Mouse (Mus musculus): Measurements from ENCODE around the gene Tada2b. TPM values are rescaled to one million over a fixed set of nuclear protein-coding genes. Genes with fewer than 3 reads are reported as not detected.

The Tada2b gene
- polyA plus RNA-seq, 1 experiment from 2014 or later = 2.2 TPM

DNA sequence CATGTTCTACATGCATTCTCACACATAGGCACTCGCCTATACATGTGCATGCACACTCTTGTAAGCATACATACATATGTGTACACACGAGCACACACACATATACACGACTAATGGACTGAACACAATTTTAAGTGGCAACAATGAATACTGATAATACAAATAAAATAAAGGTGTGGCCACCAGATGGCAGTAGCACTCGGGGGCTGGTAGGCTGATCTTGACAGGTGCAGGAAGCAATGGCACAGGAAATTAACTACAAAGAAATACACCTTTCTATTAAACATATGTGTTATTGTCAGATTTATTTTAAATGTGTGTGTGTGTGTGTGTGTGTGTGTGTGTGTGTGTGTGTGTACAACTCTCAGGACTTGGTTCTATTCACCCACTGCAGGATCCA lies 25.2 kb downstream of the Tada2b start:
- H3K4me2 ChIP-seq (replicated peaks) = no peak overlapping the region
- H3K36me3 ChIP-seq = no peaks in the 10 kb centered on the region
- peaks cover 2% of the 10 kb centered on the region; the same call in 1 of the 2 replicates for H3K4me1 ChIP-seq
- H3K27me3 ChIP-seq = peaks cover 4% of the 10 kb centered on the region; the same call in 1 of the 2 replicates
- 20% methylated on average over 4 of the region's 4 CpGs for WGBS
- H3K9me3 ChIP-seq = no peaks in the 10 kb centered on the region
- no peak overlapping the region for H3K4me3 ChIP-seq
- H3K27ac ChIP-seq = no peak overlapping the region
- no peak overlapping the region for H3K9ac ChIP-seq
- ATAC-seq (ENCODE audit: low FRiP score, low read depth) = no peak

DNA sequence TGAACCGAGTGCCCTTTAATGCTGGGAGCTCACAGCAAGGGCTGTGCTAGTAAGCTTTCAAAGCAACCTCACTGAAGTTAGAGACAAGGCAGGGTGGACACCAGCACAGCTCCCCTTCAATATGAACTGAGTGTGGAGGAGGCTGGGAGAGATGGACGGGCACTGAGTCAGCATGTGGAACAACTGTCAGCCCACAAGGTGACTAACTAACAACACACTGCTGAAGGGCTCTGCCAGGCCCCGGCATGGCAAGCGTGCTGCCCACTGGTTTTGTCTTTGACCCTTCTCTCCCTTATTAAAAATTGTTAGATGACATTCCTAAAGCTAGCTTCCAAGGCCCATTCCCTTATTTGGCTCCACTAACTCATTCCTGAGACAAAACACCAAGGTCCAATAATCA lies 26.4 kb downstream of the Tada2b start:
- no peak overlapping the region for H3K4me2 ChIP-seq (replicated peaks)
- WGBS = 80% methylated on average over 4 of the region's 4 CpGs
- no peaks in the 10 kb centered on the region for H3K9me3 ChIP-seq
- no peak overlapping the region for H3K4me3 ChIP-seq
- no peak for ATAC-seq (ENCODE audit: low FRiP score, low read depth)
- H3K36me3 ChIP-seq = no peaks in the 10 kb centered on the region
- no peak overlapping the region for H3K9ac ChIP-seq
- H3K4me1 ChIP-seq = no peaks in the 10 kb centered on the region
- H3K27ac ChIP-seq = no peak overlapping the region
- H3K27me3 ChIP-seq = peaks cover 4% of the 10 kb centered on the region; the same call in 1 of the 2 replicates

DNA sequence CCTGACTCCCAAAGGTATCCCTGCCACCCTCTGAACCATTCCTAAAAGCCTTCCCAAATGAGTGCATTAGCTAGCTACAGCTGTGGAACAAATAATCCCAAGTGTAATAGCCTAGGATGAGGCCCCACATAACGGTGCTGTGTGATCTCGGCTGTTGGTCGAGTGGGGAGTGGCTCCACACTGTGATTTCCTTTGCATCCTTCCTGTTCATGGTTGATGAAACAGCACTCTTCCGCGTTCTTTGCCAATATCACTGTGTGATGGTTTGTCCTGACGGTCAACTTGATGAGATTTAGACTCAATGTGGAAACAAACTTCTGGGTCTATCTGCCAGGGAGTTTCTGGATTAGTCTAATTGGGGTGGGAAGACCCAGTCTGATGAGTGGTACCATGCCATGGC lies 31.3 kb downstream of the Tada2b start:
- peaks cover 4% of the 10 kb centered on the region; the same call in 1 of the 2 replicates for H3K27me3 ChIP-seq
- H3K36me3 ChIP-seq = no peaks in the 10 kb centered on the region
- no peak overlapping the region for H3K4me3 ChIP-seq
- no peak for ATAC-seq (ENCODE audit: low FRiP score, low read depth)
- WGBS = 86% methylated on average over 6 of the region's 6 CpGs
- H3K27ac ChIP-seq = no peak overlapping the region
- H3K4me2 ChIP-seq (replicated peaks) = no peak overlapping the region
- peaks cover 3% of the 10 kb centered on the region; the same call in 1 of the 2 replicates for H3K4me1 ChIP-seq
- H3K9me3 ChIP-seq = no peaks in the 10 kb centered on the region
- no peak overlapping the region for H3K9ac ChIP-seq

DNA sequence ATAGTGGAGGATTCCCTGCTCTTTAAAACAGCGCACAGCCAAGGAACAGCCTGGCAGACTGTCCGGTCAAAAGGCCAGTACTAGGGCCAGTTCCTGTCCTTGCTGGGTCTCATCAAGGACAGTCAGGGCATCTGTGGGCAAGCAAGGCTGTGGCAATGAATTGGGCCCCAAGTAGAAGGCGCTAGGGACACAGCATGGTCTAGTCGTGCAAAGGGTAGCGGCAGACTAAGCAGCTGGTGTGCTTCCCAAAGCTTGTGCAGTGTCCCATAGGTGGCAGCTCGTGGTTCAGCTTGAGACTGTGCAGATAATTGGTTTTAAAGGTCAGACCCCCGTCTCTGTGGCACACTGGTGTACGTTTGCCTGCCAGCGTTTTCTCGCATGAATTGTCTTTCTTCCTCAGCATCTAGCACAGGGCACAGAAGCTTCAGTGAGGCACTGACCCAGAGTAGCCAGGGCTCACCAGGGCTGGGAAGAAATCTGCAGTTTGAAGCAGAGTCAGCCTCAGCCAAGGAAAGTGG lies 32.2 kb downstream of the Tada2b start:
- 65% methylated on average over 10 of the region's 10 CpGs for WGBS
- no peaks in the 10 kb centered on the region for H3K36me3 ChIP-seq
- H3K27ac ChIP-seq = no peak overlapping the region
- peaks cover 3% of the 10 kb centered on the region; the same call in 1 of the 2 replicates for H3K4me1 ChIP-seq
- no peaks in the 10 kb centered on the region for H3K9me3 ChIP-seq
- no peaks in the 10 kb centered on the region; the same call in 1 of the 2 replicates for H3K27me3 ChIP-seq
- H3K4me2 ChIP-seq (replicated peaks) = no peak overlapping the region
- no peak overlapping the region for H3K4me3 ChIP-seq
- H3K9ac ChIP-seq = no peak overlapping the region
- no peak for ATAC-seq (ENCODE audit: low FRiP score, low read depth)

DNA sequence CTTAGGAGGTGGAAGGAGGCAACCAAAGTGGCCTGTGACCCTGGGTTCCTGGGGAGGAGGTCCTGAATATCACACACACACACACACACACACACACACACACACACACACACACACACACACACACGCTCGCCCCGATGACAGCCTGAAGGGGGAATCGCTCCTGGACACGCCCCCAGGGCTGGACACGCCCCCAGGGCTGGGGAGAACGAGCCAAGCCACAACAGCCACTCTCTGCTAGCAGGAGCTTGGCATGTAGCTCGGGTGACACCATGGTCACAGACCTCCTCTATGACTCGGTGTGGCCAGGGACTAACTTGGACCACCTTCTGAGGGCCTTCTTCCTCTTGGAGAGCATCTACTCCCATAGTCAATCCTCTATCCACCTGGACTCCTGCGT lies 33.0 kb downstream of the Tada2b start:
- 23% methylated on average over 10 of the region's 10 CpGs for WGBS
- Histone ChIP-seq H3K4me1 (peaks cover 3% of the 10 kb centered on the region; the same call in 1 of the 2 replicates), H3K27me3 (no peaks in the 10 kb centered on the region; the same call in 1 of the 2 replicates), H3K27ac (no peak overlapping the region), H3K9me3 (no peaks in the 10 kb centered on the region), H3K4me2 (replicated peaks) (no peak overlapping the region), H3K36me3 (no peaks in the 10 kb centered on the region), H3K4me3 (no peak overlapping the region), H3K9ac (no peak overlapping the region)
- ATAC-seq (ENCODE audit: low FRiP score, low read depth) = no peak; the same call in 1 of the 2 replicates

DNA sequence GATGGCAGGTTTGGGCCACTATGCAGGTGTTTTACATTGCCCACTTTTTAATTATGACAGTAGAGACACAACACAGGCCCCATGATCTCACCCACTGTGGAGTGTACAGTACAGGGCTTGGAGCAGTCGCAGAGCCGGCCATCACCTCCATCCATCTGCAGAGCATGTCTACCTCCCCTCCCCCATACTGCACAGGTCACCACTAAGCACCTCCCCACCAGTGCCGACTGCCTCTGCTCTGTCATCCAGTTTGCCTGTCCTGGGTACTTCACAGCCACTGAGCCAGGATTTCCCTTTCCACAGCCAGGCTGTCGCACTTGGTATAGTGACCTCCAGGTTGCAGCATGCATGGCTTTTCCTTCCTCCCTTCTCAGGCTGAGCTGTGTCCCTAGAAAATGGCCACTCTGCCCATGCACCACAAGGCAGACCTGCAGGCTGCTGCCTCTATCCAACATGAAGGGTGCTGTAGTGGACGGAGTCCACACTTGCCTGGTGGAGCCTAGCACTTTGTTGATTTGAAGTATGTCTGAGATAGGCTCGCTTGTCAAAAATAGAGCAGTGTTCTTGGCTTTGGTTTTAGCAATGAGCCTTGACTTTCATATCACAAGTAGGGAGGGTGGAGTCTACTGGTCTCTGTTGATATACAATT lies 34.3 kb downstream of the Tada2b start:
- 67% methylated on average over 6 of the region's 6 CpGs for WGBS
- no peak for ATAC-seq (ENCODE audit: low FRiP score, low read depth)
- Histone ChIP-seq H3K27me3 (no peaks in the 10 kb centered on the region), H3K27ac (no peak overlapping the region), H3K9me3 (no peaks in the 10 kb centered on the region), H3K4me1 (peaks cover 14% of the 10 kb centered on the region), H3K4me2 (replicated peaks) (no peak overlapping the region), H3K9ac (no peak overlapping the region), H3K4me3 (no peak overlapping the region), H3K36me3 (no peaks in the 10 kb centered on the region)

DNA sequence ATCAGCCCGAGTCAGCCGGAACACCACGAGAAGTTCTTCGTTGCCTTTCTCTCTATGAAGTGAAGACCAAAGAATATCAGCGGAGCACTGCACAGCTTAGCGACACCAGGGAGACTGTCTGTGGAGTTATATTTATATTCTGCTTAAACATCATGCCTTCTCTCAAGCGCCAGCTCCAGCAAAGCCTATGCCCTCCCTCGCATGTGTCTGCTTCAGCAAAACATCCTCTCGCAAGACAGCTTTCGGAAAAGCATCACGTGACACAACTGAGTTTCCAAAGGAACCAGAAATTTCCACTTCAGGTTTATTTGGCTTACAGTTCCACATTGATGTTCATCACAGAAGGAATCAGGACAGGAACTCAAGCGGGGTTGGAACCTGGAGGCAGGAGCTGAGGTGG lies 36.2 kb downstream of the Tada2b start:
- no peak overlapping the region for H3K9ac ChIP-seq
- H3K36me3 ChIP-seq = no peaks in the 10 kb centered on the region
- 94% methylated on average over 12 of the region's 12 CpGs for WGBS
- H3K9me3 ChIP-seq = no peaks in the 10 kb centered on the region
- no peak overlapping the region for H3K4me2 ChIP-seq (replicated peaks)
- H3K27ac ChIP-seq = no peak overlapping the region
- peaks cover 25% of the 10 kb centered on the region for H3K4me1 ChIP-seq
- no peaks in the 10 kb centered on the region; the same call in 1 of the 2 replicates for H3K27me3 ChIP-seq
- H3K4me3 ChIP-seq = no peak overlapping the region
- ATAC-seq (ENCODE audit: low FRiP score, low read depth) = no peak

DNA sequence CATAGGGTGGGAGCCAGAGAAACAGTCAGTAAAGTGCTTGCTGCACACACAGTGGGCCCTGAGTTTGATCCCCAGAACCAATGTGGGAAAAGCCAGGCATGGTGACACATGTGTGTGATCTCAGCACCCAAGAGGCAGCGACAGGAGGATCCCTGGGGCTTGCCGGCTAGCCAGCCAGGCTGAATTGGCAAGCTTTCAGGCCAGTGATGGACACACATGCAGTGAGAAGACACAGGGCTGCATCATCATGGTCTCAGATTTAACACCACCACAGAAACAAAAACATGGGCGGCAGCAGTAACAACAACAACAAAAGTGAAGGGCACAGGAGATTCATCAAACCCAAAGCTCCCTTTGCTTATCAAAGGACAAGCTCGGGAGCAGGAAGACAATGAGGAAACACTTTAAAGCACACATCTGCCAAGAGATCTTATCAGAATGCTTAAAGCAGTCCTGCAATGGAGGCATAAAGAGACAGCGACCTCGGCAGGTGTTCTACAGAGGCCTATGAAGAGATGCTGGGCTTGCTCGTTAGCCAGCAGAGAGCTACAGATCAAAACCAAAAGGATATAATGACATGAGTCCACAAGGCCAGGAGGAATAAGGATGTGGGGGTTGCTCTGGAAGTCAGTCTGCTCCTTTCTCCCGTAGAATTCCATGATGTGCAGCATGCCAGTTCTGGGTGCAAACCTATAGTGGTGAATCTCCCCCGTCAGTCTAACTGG lies 37.8 kb downstream of the Tada2b start:
- Histone ChIP-seq H3K4me2 (replicated peaks) (no peak overlapping the region), H3K9ac (no peak overlapping the region), H3K27me3 (no peaks in the 10 kb centered on the region; the same call in 1 of the 2 replicates), H3K4me3 (no peak overlapping the region), H3K27ac (no peak overlapping the region), H3K36me3 (no peaks in the 10 kb centered on the region), H3K9me3 (no peaks in the 10 kb centered on the region), H3K4me1 (peaks cover 30% of the 10 kb centered on the region)
- WGBS = 36% methylated on average over 9 of the region's 9 CpGs
- ATAC-seq (ENCODE audit: low FRiP score, low read depth) = no peak

DNA sequence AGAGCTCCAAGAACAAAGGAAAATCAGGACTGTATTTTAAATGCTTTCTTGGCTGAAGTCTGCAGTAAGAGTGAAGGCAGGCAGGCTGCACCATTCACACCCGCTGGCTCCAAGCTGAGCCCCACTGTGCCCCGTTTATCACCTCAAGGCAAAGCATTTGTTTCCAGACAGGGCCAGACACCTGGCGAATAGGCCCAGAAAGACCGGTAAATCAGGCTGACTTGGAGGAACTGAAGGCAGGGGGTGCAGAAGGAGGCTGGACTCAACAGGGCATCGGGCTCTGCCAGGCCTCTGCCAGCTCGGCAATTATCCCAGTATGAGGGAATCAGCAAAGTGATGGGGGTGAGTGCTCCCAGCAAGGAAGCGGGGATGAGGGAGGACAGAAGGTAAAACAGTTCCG lies 39.1 kb downstream of the Tada2b start:
- Histone ChIP-seq H3K27me3 (no peaks in the 10 kb centered on the region; the same call in 1 of the 2 replicates), H3K4me3 (no peak overlapping the region), H3K9me3 (no peaks in the 10 kb centered on the region), H3K27ac (no peak overlapping the region; the same call in 1 of the 2 replicates), H3K4me2 (replicated peaks) (no peak overlapping the region), H3K36me3 (no peaks in the 10 kb centered on the region), H3K4me1 (peaks cover 27% of the 10 kb centered on the region), H3K9ac (peak overlapping the region; percentile 36; the same call in 1 of the 2 replicates)
- no peak; the same call in 1 of the 2 replicates for ATAC-seq (ENCODE audit: low FRiP score, low read depth)
- 22% methylated on average over 8 of the region's 8 CpGs for WGBS

DNA sequence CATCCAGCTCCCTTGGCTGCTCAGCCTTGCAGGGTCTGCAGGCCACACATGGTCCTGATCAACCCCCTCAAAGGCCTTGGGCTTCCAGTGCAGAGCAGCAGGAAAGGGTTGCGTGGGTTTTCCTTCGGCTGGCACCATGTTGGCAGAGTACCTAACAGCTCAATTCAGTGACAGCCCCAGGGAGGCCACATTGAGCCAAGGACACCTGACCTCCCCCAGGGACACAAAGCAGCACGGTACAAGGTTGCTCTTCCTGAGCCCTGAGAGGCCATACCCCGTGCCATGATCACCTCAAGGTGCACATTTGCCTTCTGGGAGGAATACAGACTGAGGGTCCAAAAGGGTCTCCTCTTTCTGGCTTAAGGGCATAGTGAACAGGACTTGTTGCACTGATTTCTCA lies 39.5 kb downstream of the Tada2b start:
- no peak overlapping the region for H3K27ac ChIP-seq
- H3K9me3 ChIP-seq = no peaks in the 10 kb centered on the region
- no peaks in the 10 kb centered on the region; the same call in 1 of the 2 replicates for H3K27me3 ChIP-seq
- H3K36me3 ChIP-seq = no peaks in the 10 kb centered on the region
- no peak for ATAC-seq (ENCODE audit: low FRiP score, low read depth)
- H3K4me3 ChIP-seq = no peak overlapping the region
- 37% methylated on average over 4 of the region's 4 CpGs for WGBS
- H3K9ac ChIP-seq = no peak overlapping the region
- peaks cover 27% of the 10 kb centered on the region for H3K4me1 ChIP-seq
- no peak overlapping the region for H3K4me2 ChIP-seq (replicated peaks)

DNA sequence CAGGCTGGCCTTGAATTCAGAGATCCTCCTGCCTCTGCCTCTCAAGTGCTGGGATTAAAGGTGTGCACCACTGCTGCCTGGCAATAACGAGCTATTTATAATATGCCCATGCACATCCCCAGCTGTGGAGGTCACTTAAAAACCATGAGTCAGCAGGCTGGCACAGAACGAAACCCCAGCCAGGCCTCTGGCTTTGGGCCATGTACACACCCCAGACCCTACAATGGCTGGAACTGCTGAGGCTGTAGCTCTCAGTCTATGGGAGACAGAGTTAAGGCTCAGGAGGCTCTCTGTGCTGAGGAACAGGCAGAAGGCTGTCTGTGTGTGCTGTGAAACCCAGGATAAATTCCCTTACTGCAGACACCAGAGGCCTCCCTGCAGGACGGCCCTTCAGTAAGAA lies 43.3 kb downstream of the Tada2b start:
- Histone ChIP-seq H3K9ac (no peak overlapping the region), H3K36me3 (no peaks in the 10 kb centered on the region), H3K9me3 (no peaks in the 10 kb centered on the region), H3K4me1 (peaks cover 26% of the 10 kb centered on the region), H3K27me3 (no peaks in the 10 kb centered on the region; the same call in 1 of the 2 replicates), H3K4me3 (no peak overlapping the region), H3K4me2 (replicated peaks) (no peak overlapping the region), H3K27ac (no peak overlapping the region)
- no peak for ATAC-seq (ENCODE audit: low FRiP score, low read depth)
- WGBS = 67% methylated on average over 3 of the region's 3 CpGs

DNA sequence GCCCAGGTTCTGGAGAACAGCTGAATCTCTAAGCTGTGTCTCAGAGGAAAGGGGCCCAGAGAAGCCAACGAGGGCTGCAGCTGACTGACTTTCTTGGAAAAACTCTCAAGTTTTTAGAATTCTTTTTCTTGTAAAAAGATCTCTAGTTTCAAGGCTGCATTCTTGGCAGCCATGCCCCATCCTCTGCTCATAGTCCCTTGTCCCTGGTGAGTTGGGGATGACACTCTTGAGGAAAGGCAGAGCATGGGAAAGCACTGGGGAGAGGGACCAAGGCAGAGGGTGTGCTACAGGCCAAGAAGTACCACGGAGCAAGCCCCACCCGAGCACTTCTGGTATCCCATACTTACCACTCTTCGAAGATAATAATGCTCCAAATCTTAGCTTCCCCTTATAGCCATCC lies 47.2 kb downstream of the Tada2b start:
- WGBS = 77% methylated on average over 4 of the region's 4 CpGs
- no peaks in the 10 kb centered on the region for H3K9me3 ChIP-seq
- H3K9ac ChIP-seq = no peak overlapping the region
- H3K4me2 ChIP-seq (replicated peaks) = no peak overlapping the region
- H3K36me3 ChIP-seq = no peaks in the 10 kb centered on the region
- H3K4me3 ChIP-seq = no peak overlapping the region
- ATAC-seq (ENCODE audit: low FRiP score, low read depth) = no peak
- H3K27ac ChIP-seq = no peak overlapping the region
- H3K27me3 ChIP-seq = no peaks in the 10 kb centered on the region
- no peaks in the 10 kb centered on the region for H3K4me1 ChIP-seq

Measured in limb, embryonic 13.5 days (tissue).